Mouse (Mus musculus): Measurements from ENCODE around the gene Ncbp2.

DNA sequence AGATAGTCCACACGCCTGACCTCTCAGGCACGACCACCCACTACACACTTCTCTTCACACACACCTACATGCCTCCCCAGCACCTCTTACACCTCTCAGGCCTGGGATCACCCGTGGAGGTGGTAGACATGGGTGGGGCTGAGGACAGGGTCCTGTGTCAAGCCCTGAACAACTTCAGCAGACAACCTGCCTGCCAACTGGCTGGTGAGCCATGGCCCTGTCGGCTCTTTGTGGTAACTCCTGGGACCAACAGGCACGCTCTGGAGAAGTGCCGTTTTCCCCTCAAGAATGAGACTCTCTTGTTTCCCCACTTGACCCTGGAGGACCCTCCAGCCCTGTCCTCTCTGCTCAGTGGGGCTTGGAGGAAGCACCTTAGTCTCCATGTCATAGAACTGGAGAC, 2.9 kb upstream of the Ncbp2 start:
- TF ChIP-seq CTCF (conservative IDR thresholded peaks at IDR 0.05; ENCODE audit: low read length) (no peak), POU5F1 (IDR thresholded peaks at IDR 0.05; ENCODE audit: borderline replicate concordance, low read length) (no peak)

All from E14TG2a.4 (cell line).